Mouse (Mus musculus) embryo, embryonic 11 days (tissue): Measurements from ENCODE around the gene Cyp11a1.

Source experiments
- DNase-seq: peaks from one replicate; pipeline ENCODE4 v3.0.0-alpha.2; 2015

Gene Cyp11a1

GRCm38 (mm10) chr9:58047061-58047460 is 40.9 kb downstream of the Cyp11a1 start:
- no peak for DNase-seq

GRCm38 (mm10) chr9:58048621-58049020 is 42.4 kb downstream of the Cyp11a1 start:
- DNase-seq: peak; percentile 56

GRCm38 (mm10) chr9:58049186-58049585 is 43.0 kb downstream of the Cyp11a1 start:
- no peak for DNase-seq

DNA sequence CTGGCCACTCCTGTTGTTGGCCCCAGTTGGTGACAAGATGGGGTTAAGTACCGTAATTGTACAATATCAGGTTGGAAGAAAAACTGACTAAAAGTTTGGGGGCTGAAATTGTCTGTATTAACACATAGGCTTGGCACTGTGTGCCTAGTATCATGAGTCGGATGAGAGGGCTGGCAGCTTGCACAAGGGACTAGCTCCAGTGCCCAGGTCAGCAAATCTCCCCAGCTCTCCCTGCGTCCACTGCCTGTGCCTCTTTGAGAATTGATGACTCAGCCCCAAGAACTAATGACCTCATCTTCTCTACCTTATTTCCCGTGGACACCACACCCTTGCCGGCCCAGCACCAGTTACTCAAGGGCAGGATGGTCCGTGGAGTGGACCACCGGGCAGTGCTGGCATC is 43.6 kb downstream of the Cyp11a1 start:
- no peak for DNase-seq

- DNase-seq: peak; percentile 46
Measured at GRCm38 (mm10) chr9:58051937-58052336, 45.7 kb downstream of the Cyp11a1 start.

DNA sequence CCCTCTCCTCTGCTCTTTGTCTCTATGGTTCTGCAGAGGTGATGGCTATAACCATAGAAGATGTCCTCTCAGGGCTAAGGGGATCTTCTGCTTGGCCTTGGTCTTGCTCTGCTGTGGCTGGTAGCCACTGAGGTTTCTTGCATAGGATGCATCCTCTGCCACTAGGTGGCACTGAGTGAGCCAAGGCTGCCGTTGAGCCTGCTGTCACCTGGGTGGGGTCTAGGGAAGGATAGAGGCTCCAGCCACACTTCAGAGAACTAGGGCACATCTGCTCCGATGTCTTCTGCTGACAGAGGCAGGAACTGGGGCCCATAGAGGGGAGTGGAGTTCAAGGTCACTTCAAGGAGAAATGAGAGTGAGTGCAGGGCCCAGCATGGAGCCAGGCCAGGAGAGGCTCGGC is 46.9 kb downstream of the Cyp11a1 start:
- peak; percentile 87 for DNase-seq

DNA sequence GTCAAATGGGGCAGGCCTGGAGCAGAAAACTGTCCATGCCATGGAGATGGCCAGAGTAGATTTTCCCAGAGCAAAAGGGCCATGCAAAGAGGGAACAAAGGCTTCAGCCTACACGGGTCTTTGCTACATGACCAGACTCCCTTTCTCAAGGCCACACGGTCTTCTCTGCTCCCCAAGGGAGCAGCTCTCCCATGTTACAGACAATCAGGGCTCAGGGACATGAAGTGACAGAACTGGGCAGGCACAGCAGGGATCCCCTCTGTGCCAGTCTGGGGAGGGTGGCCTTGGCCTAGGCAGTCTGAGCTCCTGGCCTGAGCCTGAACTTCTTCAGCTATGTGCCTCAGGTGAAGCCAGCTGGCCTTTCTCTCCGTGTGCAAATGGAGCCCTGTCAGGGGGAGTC is 47.3 kb downstream of the Cyp11a1 start:
- DNase-seq: no peak

- DNase-seq: no peak
Measured at GRCm38 (mm10) chr9:58054032-58054431, 47.8 kb downstream of the Cyp11a1 start.

DNA sequence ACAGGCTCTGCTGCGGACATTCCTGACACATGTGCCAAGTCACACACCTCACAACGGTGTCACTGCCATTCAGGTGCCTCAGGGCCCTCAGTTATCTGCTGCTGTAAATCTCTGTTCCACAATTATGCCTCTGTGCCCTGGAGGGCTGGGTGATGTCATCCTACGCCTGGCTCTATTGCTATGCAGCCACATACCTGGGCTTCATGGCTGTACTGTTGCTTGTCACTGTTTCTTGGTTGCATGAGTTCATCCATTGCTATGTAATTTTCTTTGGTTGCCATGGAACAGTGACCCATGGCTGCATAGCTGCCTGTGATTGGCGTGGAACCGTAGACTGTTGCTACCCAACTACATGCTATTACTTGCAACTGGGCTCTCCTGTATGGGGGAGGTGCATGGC is 49.5 kb downstream of the Cyp11a1 start:
- DNase-seq: no peak

DNA sequence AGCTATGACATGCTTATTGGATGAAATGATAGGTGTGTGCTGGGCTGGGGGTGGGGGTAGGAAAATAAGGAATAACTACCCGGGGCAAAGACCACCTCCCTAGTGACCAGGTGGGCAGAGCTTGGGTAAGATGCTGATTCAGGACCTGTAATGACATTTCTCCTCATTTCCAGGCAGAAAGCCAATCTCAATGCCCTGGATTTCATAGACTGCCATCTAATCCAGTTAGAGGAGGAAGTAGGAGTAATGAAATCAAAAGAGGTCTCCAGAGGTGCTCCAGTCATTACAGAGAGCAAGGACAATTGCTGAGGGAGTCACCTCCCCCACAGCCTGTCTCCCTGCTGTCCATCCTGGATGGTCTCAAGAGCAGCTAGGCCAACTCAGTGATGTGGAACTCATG is 53.7 kb downstream of the Cyp11a1 start:
- DNase-seq: no peak

- DNase-seq: peak; percentile 86
Measured at GRCm38 (mm10) chr9:58060677-58061667, 54.8 kb downstream of the Cyp11a1 start.

DNA sequence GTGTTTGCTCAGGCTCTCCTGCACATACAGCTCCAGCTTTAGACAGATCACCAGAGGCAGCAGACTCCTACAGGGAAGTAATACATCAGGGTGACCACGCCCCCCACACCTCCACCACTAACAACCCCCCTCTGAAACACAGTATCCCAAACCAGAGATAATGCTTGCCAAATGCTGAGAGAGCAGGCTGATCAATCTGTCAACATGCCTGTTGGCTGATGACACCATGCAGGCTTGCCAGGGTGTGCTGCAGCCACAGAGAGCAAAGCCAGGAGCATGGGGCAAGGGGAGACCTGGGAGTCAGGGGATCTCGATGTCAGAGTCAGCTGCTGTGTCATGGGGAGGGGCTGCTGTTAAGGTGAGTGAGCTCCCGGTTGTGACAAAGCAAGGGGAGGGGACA is 57.3 kb downstream of the Cyp11a1 start, which contains the start of gene Stra6:
Stra6 (plus strand) TSS at position 258 of the 400 bp plus-strand sequence.
- no peak for DNase-seq

DNA sequence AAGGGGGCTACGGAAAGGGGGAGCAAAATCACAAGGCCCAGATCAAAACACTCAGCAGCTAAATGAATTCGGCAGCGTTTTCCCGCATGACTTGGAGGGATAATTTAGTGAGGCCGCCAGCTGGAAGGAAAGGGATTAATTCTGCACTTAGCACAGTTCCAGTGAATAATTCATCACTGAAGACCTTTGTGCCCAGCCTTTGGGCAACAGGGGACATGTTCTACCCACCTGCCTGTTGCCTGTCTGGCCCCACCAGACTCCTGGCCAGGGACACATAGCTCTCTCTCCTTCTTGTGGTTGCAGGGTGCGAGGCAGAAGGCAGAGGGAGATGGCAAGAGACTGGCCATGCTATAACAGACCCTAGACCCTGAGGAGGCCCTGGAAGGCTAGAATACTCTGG is 59.3 kb downstream of the Cyp11a1 start:
- DNase-seq: no peak

GRCm38 (mm10) chr9:58065977-58066730 is 59.9 kb downstream of the Cyp11a1 start:
- DNase-seq: no peak

GRCm38 (mm10) chr9:58066731-58067095 is 60.5 kb downstream of the Cyp11a1 start:
- no peak for DNase-seq

DNA sequence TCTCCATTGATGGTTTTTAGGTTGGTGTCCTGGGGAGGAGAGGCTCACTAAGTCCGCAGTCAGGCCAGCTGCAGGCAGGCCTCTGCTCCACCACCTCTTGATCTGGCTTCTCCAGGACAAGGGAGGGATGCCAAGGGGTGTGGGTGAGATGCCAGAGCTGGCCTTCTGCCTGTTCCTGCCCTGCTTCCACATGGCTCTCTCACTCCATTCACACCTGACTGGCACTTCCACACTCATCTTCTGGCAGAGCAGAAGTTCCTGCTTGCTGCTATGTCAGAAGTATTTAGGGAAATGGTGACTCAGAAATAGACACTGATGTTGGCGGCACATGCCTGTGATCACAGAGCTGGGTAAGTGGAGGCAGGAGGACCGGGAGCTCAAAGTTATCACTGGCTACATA is 61.3 kb downstream of the Cyp11a1 start:
- DNase-seq: no peak

DNA sequence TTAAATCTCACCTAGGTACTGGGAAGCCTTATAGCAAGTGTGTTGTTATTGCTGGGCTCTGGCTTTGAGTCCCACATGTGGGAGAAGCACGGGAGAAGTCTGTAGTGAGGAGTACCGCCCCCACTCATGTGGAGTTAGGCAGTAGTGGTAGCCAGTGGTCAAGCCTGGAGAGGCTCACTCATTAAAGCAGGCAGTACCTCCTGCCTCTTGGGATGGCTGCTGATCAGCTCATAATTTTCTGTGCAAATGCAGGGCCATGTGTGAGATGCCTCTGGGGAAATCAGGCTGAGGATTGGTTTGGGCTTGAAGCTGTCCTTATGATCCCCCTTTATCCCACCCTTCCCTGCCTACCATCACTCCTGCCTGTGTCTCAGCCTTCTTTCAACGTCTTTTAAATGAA is 68.3 kb downstream of the Cyp11a1 start:
- DNase-seq: no peak
